Mouse (Mus musculus) testis, adult 2 months (tissue): ENCODE measurements around the gene Ippk.

ENCODE experiments used
- CTCF ChIP-seq: fragments of 200-500 bp; IDR thresholded peaks from 2 replicates; pipeline ENCODE4 v1.5.1; 2012; ENCODE audit warnings: low read depth, mild to moderate bottlenecking, inconsistent platforms, low read length, moderate library complexity; ENCODE audit not compliant: control insufficient read depth, insufficient read depth, insufficient replicate concordance
- POLR2A ChIP-seq: fragments of 200-500 bp; IDR thresholded peaks from 2 replicates; pipeline ENCODE4 v1.6.1; 2012; ENCODE audit warnings: low read depth, mild to moderate bottlenecking, inconsistent platforms, low read length, moderate library complexity; ENCODE audit not compliant: control insufficient read depth

- TF ChIP-seq POLR2A, result no peak
- TF ChIP-seq CTCF, result no peak
Measured at GRCm38 (mm10) chr13:49466393-49467075, 45.5 kb downstream of the Ippk start.
